Mouse (Mus musculus): ENCODE data around the gene Gm5737. TPM values are rescaled to one million over a fixed set of nuclear protein-coding genes. Genes with fewer than 3 reads are reported as not detected.
A peak's percentile ranks its signal among the peaks of the same experiment; 100 is the strongest.

The Gm5737 gene
- total and polyA plus RNA-seq, 3 experiments = not detected

GRCm38 (mm10) chr7:120830431-120831381 lies 18.5 kb downstream of the Gm5737 start:
- ATAC-seq (ENCODE audit: extremely low read depth, insufficient number of reproducible peaks, low FRiP score, poor library complexity, severe bottlenecking) = no peak

GRCm38 (mm10) chr7:120834426-120834825 lies 22.3 kb downstream of the Gm5737 start:
- H3K9me3 ChIP-seq (replicated peaks) = no peaks in the 10 kb centered on the region
- H3K27me3 ChIP-seq (ENCODE audit: insufficient read depth, low read length) = peaks cover 34% of the 10 kb centered on the region
- peak overlapping the region; percentile 71 for H3K4me3 ChIP-seq (ENCODE audit: low read depth, low read length)
- H3K36me3 ChIP-seq (replicated peaks) = peaks cover 5% of the 10 kb centered on the region
- H3K4me1 ChIP-seq (ENCODE audit: insufficient read depth, low read depth, low read length) = peaks cover 57% of the 10 kb centered on the region
- DNase-seq (ENCODE audit: low spot score) = no peak
- TF ChIP-seq GATA2 (IDR thresholded peaks at IDR 0.05; ENCODE audit: borderline replicate concordance, low read depth, low read length) (no peak), CTCF (IDR thresholded peaks at IDR 0.05; ENCODE audit: low read depth, low read length) (no peak), TAL1 (conservative IDR thresholded peaks at IDR 0.05; ENCODE audit: low read depth, low read length) (no peak), POLR2AphosphoS5 (IDR thresholded peaks at IDR 0.05; ENCODE audit: insufficient replicate concordance, low read depth, low read length) (no peak), GATA1 (IDR thresholded peaks at IDR 0.05; ENCODE audit: borderline replicate concordance, low read length) (no peak)
- ATAC-seq (ENCODE audit: extremely low read depth, insufficient number of reproducible peaks, low FRiP score, poor library complexity, severe bottlenecking) = peak; percentile 30; the same call in 1 of the 2 replicates

More at GRCm38 (mm10) chr7:120830431-120831381, 18.5 kb downstream of the Gm5737 start:
- peak overlapping the region; percentile 72 for H3K4me3 ChIP-seq (ENCODE audit: low read depth, low read length)
- peaks cover 30% of the 10 kb centered on the region for H3K4me1 ChIP-seq (ENCODE audit: insufficient read depth, low read depth, low read length)
- no peak for TF ChIP-seq GATA2 (IDR thresholded peaks at IDR 0.05; ENCODE audit: borderline replicate concordance, low read depth, low read length)
- no peak for TF ChIP-seq TAL1 (conservative IDR thresholded peaks at IDR 0.05; ENCODE audit: low read depth, low read length)
- TF ChIP-seq GATA1 (IDR thresholded peaks at IDR 0.05; ENCODE audit: borderline replicate concordance, low read length) = no peak
- TF ChIP-seq POLR2AphosphoS5 (IDR thresholded peaks at IDR 0.05; ENCODE audit: insufficient replicate concordance, low read depth, low read length) = no peak
- no peak for TF ChIP-seq CTCF (IDR thresholded peaks at IDR 0.05; ENCODE audit: low read depth, low read length)
- no peak for DNase-seq (ENCODE audit: low spot score)
- H3K27me3 ChIP-seq (ENCODE audit: insufficient read depth, low read length) = peaks cover 62% of the 10 kb centered on the region
- H3K36me3 ChIP-seq (replicated peaks) = no peaks in the 10 kb centered on the region
- no peaks in the 10 kb centered on the region for H3K9me3 ChIP-seq (replicated peaks)

GRCm38 (mm10) chr7:120834863-120835372 lies 22.8 kb downstream of the Gm5737 start:
- Histone ChIP-seq H3K4me1 (ENCODE audit: insufficient read depth, low read depth, low read length) (peaks cover 57% of the 10 kb centered on the region), H3K36me3 (replicated peaks) (peaks cover 7% of the 10 kb centered on the region)

GRCm38 (mm10) chr7:120835449-120836359 lies 23.5 kb downstream of the Gm5737 start:
- H3K36me3 ChIP-seq (replicated peaks) = peaks cover 13% of the 10 kb centered on the region
- DNase-seq (ENCODE audit: low spot score) (peak; percentile 78), ATAC-seq (ENCODE audit: extremely low read depth, insufficient number of reproducible peaks, low FRiP score, poor library complexity, severe bottlenecking) (peak; percentile 73)
- peaks cover 56% of the 10 kb centered on the region for H3K4me1 ChIP-seq (ENCODE audit: insufficient read depth, low read depth, low read length)
- no peaks in the 10 kb centered on the region for H3K9me3 ChIP-seq (replicated peaks)
- peak overlapping the region; percentile 71 for H3K4me3 ChIP-seq (ENCODE audit: low read depth, low read length)
- H3K27me3 ChIP-seq (ENCODE audit: insufficient read depth, low read length) = peaks cover 21% of the 10 kb centered on the region
- TF ChIP-seq CTCF (IDR thresholded peaks at IDR 0.05; ENCODE audit: low read depth, low read length) (peak; percentile 99), GATA2 (IDR thresholded peaks at IDR 0.05; ENCODE audit: borderline replicate concordance, low read depth, low read length) (no peak), GATA1 (IDR thresholded peaks at IDR 0.05; ENCODE audit: borderline replicate concordance, low read length) (no peak)

More at GRCm38 (mm10) chr7:120834863-120835372, 22.8 kb downstream of the Gm5737 start:
- no peaks in the 10 kb centered on the region for H3K9me3 ChIP-seq (replicated peaks)
- H3K4me3 ChIP-seq (ENCODE audit: low read depth, low read length) = peak overlapping the region; percentile 71
- ATAC-seq (ENCODE audit: extremely low read depth, insufficient number of reproducible peaks, low FRiP score, poor library complexity, severe bottlenecking) (peak; percentile 83), DNase-seq (ENCODE audit: low spot score) (peak; percentile 92)
- TF ChIP-seq GATA2 (IDR thresholded peaks at IDR 0.05; ENCODE audit: borderline replicate concordance, low read depth, low read length) = no peak
- peaks cover 29% of the 10 kb centered on the region for H3K27me3 ChIP-seq (ENCODE audit: insufficient read depth, low read length)

- no peak for ATAC-seq (ENCODE audit: extremely low read depth, insufficient number of reproducible peaks, low FRiP score, poor library complexity, severe bottlenecking)
- H3K27me3 ChIP-seq (ENCODE audit: insufficient read depth, low read length) = peaks cover 15% of the 10 kb centered on the region
- peaks cover 16% of the 10 kb centered on the region for H3K36me3 ChIP-seq (replicated peaks)
- TF ChIP-seq GATA1 (IDR thresholded peaks at IDR 0.05; ENCODE audit: borderline replicate concordance, low read length) (no peak), GATA2 (IDR thresholded peaks at IDR 0.05; ENCODE audit: borderline replicate concordance, low read depth, low read length) (no peak), CTCF (IDR thresholded peaks at IDR 0.05; ENCODE audit: low read depth, low read length) (no peak), TAL1 (conservative IDR thresholded peaks at IDR 0.05; ENCODE audit: low read depth, low read length) (no peak), POLR2AphosphoS5 (IDR thresholded peaks at IDR 0.05; ENCODE audit: insufficient replicate concordance, low read depth, low read length) (no peak)
- H3K4me3 ChIP-seq (ENCODE audit: low read depth, low read length) = peak overlapping the region; percentile 71
- H3K9me3 ChIP-seq (replicated peaks) = no peaks in the 10 kb centered on the region
- DNase-seq (ENCODE audit: low spot score) = no peak
- H3K4me1 ChIP-seq (ENCODE audit: insufficient read depth, low read depth, low read length) = peaks cover 54% of the 10 kb centered on the region
These were observed 24.2 kb downstream of the Gm5737 start for GRCm38 (mm10) chr7:120836361-120836760.

All from G1E (cell line).